Mouse (Mus musculus) limb, embryonic 12.5 days (tissue): ENCODE results near the gene Hacd4. TPM values are rescaled to one million over a fixed set of nuclear protein-coding genes. Genes with fewer than 3 reads are reported as not detected.

Experiments
- ATAC-seq: fragments of 200-750 bp; cut with Nextera tagmentation; 2 replicates; pipeline ENCODE4 v1.8.0; 2017; ENCODE audit warnings: low read depth, moderate TSS enrichment; ENCODE audit not compliant: insufficient number of reproducible peaks, insufficient read depth, low FRiP score, low TSS enrichment
- H3K27ac ChIP-seq: fragments of 300-500 bp; sonication (generic); 2 replicates; pipeline ENCODE4 v1.5.1; 2016; ENCODE audit warnings: mild to moderate bottlenecking, moderate library complexity
- H3K27me3 ChIP-seq: fragments of 300-500 bp; sonication (generic); 2 replicates; pipeline ENCODE4 v1.6.1; 2016; ENCODE audit warnings: mild to moderate bottlenecking, moderate library complexity
- H3K36me3 ChIP-seq: fragments of 300-500 bp; sonication (generic); 2 replicates; pipeline ENCODE4 v1.6.1; 2016; ENCODE audit warnings: mild to moderate bottlenecking, moderate library complexity
- H3K4me1 ChIP-seq: fragments of 300-500 bp; sonication (generic); replicated peaks from 2 replicates; pipeline ENCODE4 v1.6.1; 2016
- H3K4me2 ChIP-seq: fragments of 300-500 bp; sonication (generic); 2 replicates; pipeline ENCODE4 v1.6.1; 2016; ENCODE audit warnings: mild to moderate bottlenecking, moderate library complexity
- H3K4me3 ChIP-seq: fragments of 300-500 bp; sonication (generic); replicated peaks from 2 replicates; pipeline ENCODE4 v1.5.1; 2016; ENCODE audit warnings: mild to moderate bottlenecking
- H3K9ac ChIP-seq: fragments of 300-500 bp; sonication (generic); replicated peaks from 2 replicates; pipeline ENCODE4 v1.6.1; 2016; ENCODE audit warnings: mild to moderate bottlenecking, moderate library complexity
- H3K9me3 ChIP-seq: fragments of 300-500 bp; sonication (generic); 2 replicates; pipeline ENCODE4 v1.6.1; 2016; ENCODE audit warnings: mild to moderate bottlenecking, moderate library complexity
- WGBS: fragments of 180-500 bp; shearing (Covaris S2); methylation state at CpG from one replicate; pipeline ENCODE4 v1.1.7; 2016; 5-methylcytosine and 5-hydroxymethylcytosine counted together
- polyA plus RNA-seq: library from polyadenylated mRNA; unstranded; fragments of >200 nt; fragmentation: Nextera tagmentation; extraction: Ambion mirVana; gene quantifications from 2 replicates; pipeline ENCODE4 v1.2.1, GENCODE M21; 2016

Gene Hacd4
- polyA plus RNA-seq, 1 experiment from 2014 or later: 3.7 TPM

DNA sequence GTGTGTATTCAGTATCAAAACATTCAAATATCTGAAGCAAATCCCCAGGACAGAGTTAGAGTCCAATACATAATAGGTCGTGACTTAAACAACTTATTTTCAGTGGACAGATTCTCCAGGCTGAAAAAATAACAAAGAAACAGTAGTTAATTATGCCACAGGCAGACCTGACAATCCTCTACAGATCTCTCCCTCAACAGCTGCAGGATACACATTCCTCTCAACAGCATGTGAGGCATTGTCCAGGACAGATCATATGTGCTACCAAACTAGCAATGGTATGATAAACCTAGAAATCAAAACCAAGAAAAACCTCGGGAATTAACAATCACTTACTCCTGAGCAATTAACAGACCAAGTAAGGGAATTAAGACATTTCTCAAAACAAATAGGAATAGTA is 22.6 kb upstream of the Hacd4 start:
- Histone ChIP-seq H3K4me3 (no peak overlapping the region), H3K4me2 (no peak overlapping the region), H3K4me1 (0 out of 2 replicates have a peak, but pooled peaks cover 6% of the 10 kb centered on the region), H3K27ac (no peak overlapping the region), H3K9ac (no peak overlapping the region), H3K36me3 (no peaks in the 10 kb centered on the region), H3K9me3 (no peaks in the 10 kb centered on the region), H3K27me3 (no peaks in the 10 kb centered on the region)
- WGBS: 80% methylated on average over 2 of the region's 2 CpGs
- ATAC-seq: no peak

DNA sequence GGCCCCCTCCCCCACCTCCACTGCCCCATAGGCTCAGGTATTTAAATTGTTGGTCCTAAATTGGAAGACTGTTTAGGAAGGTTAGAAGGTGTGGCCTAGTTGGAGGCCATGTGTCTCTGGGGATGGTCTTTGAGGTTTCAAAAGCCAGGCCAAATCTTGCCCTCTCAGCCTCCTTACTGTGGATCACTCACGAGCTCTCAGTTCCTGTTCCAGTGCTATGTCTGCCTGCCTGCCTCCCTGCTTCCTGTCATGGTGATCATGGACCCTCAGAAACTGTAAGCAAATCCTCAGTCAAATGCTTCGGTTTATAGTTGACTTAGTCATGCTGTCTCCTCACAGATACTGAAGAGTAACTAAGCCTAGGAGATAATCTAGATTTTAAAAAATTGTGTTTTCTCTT is 19.9 kb upstream of the Hacd4 start:
- no peak overlapping the region for H3K27ac ChIP-seq
- H3K9me3 ChIP-seq: no peaks in the 10 kb centered on the region
- 0 out of 2 replicates have a peak, but pooled peaks cover 6% of the 10 kb centered on the region for H3K4me1 ChIP-seq
- no peak overlapping the region for H3K9ac ChIP-seq
- H3K4me3 ChIP-seq: no peak overlapping the region
- no peak overlapping the region for H3K4me2 ChIP-seq
- 79% methylated on average over 2 of the region's 2 CpGs for WGBS
- ATAC-seq: no peak
- no peaks in the 10 kb centered on the region for H3K27me3 ChIP-seq
- no peaks in the 10 kb centered on the region for H3K36me3 ChIP-seq

DNA sequence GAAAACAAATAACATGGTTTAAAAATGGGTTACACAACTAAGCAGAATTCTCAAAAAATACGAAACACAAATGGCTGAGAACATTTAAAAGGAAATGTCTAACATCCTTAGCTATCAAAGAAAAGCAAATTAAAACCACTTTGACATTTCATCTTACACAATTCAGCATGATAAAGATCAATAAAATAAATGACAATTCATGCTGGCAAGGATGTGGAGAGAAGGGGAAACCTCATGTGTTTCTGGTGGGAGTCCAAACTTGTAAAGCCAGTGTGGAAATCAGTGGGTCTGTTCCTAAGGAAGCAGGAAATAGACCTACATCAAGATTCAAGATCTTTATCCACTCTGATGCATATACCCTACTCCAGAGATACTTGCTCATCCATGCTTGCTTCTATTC is 19.4 kb upstream of the Hacd4 start:
- Histone ChIP-seq H3K4me1 (0 out of 2 replicates have a peak, but pooled peaks cover 2% of the 10 kb centered on the region), H3K36me3 (no peaks in the 10 kb centered on the region), H3K9me3 (no peaks in the 10 kb centered on the region), H3K27ac (no peak overlapping the region), H3K27me3 (no peaks in the 10 kb centered on the region), H3K4me3 (no peak overlapping the region), H3K4me2 (no peak overlapping the region), H3K9ac (no peak overlapping the region)
- ATAC-seq: no peak
- WGBS: 96% methylated on average over 1 of the region's 1 CpGs

DNA sequence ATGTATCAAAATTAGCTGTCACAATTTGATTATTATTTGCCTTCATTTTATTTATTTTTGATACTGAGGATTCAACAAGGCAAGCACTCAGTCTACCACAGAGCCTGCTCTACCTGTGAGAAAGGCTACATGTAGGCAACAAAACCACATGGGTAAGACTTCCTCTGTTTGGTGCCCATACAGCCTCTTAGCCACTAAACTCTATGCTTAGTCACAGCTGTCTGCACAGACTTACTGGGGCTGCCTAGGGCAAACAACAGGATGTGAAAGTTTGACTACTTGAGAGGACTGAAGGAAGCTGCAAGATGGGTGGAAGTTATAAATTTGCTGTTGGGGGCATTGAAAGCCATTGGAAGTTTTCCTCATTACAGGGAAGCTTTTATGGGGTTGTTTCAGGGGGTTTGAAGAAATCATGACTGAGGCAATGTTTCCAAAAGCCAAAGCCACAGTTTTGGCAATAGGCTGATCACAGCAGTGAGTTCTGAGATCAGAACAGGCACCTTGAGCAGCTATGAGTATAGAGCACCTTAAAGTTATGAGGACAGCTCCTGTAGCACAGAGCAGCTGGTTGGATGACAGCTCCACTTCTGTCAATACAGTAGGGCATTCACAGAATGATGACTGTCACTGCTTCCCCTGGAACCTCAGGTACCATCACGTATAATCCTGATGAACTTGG is 11.5 kb upstream of the Hacd4 start:
- Histone ChIP-seq H3K9ac (no peak overlapping the region), H3K27ac (no peak overlapping the region), H3K4me3 (no peak overlapping the region), H3K27me3 (no peaks in the 10 kb centered on the region), H3K36me3 (no peaks in the 10 kb centered on the region), H3K4me1 (no peaks in the 10 kb centered on the region), H3K4me2 (no peak overlapping the region), H3K9me3 (no peaks in the 10 kb centered on the region)
- WGBS: 92% methylated on average over 1 of the region's 1 CpGs
- no peak for ATAC-seq

DNA sequence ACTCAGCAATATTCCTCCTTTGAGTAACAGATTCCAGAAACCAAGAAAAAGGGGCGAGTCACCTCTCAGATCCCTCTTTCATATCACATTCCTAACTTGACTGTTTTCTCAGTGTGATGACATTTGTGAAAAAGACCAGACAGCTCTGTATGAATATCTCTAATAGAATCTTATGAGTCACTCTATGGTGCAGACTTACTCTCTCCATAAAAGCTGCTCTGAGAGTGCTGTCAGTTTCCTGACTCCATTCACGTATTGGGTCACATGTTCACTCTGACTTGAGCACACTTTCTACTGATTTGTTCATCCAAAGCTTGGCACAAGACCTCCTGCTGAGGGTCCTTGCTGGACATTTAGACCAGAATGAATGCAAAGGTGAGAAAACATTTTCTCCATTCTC is 10.2 kb upstream of the Hacd4 start:
- Histone ChIP-seq H3K4me1 (no peaks in the 10 kb centered on the region), H3K9ac (no peak overlapping the region), H3K27ac (no peak overlapping the region), H3K36me3 (no peaks in the 10 kb centered on the region), H3K27me3 (no peaks in the 10 kb centered on the region), H3K9me3 (no peaks in the 10 kb centered on the region), H3K4me3 (no peak overlapping the region), H3K4me2 (no peak overlapping the region)
- 73% methylated on average over 2 of the region's 2 CpGs for WGBS
- no peak for ATAC-seq

DNA sequence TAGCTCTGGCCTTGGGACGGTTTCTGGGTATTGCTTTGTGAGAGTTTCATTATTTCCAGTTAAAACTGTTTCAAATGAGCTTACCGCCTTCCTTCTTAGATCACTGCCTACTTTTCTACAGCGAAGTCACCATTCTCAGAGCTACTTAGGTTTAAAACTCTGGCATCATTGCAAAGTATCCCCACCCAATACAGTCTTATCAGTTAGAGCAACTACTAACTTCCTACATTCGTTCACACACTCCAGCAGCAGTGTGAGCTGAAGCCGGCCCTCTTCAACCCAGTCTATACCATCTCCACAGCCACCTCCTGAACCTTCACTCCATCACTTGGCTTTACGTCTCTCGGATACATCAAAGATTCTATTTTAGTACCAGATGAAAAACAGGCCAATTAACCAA is 2.1 kb upstream of the Hacd4 start:
- no peak for ATAC-seq
- H3K9ac ChIP-seq: no peak overlapping the region
- no peaks in the 10 kb centered on the region for H3K9me3 ChIP-seq
- H3K4me1 ChIP-seq: peaks cover 8% of the 10 kb centered on the region
- WGBS: 83% methylated on average over 7 of the region's 7 CpGs
- H3K4me3 ChIP-seq: no peak overlapping the region
- H3K36me3 ChIP-seq: no peaks in the 10 kb centered on the region
- H3K27me3 ChIP-seq: no peaks in the 10 kb centered on the region; the same call in 1 of the 2 replicates
- H3K4me2 ChIP-seq: no peak overlapping the region
- no peak overlapping the region for H3K27ac ChIP-seq

DNA sequence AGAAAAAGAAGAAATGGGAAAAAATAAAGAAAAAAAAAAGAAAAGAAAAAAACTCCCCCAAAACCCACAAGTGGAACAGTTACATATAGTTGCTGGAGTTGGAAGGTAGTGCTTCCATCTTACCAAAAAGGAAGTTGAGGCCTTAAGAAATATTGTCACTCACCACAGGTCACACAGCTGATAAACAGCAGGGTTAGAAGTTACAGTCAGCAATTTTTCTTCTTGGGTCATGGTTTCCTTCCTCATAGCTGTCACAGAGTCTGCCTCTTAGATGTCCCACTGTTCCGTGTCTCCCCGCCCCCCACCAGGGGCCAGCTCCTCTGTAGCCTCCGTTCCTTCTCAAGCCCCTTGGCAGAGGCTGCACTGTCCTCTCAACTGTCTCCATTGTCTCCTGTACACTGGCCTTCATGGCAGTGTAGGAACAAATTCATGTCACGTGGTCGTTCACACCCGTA is 968 bp upstream of the Hacd4 start:
- H3K4me3 ChIP-seq: no peak overlapping the region
- H3K4me2 ChIP-seq: no peak overlapping the region
- H3K27ac ChIP-seq: no peak overlapping the region
- ATAC-seq: no peak
- no peaks in the 10 kb centered on the region for H3K9me3 ChIP-seq
- H3K27me3 ChIP-seq: no peaks in the 10 kb centered on the region; the same call in 1 of the 2 replicates
- H3K4me1 ChIP-seq: peaks cover 8% of the 10 kb centered on the region
- no peak overlapping the region for H3K9ac ChIP-seq
- 85% methylated on average over 6 of the region's 6 CpGs for WGBS
- no peaks in the 10 kb centered on the region for H3K36me3 ChIP-seq

DNA sequence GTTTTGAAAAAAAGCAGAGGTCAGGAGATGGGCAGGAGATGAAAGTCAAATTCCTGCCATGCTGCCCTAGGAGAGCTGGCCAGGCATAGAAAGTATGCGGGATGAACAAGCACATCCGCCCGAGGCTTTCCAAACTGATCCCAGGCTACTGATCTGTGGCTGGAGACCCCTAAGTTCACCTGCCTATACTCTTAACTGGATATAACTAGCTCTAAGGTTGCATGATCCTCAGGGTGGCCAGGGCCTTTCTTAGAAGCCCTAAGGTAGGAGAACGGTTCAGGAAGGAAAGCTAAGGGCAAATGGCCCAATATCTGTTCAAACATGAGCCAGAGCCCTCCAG is 232 bp upstream of the Hacd4 start:
- no peak overlapping the region; the same call in 1 of the 2 replicates for H3K9ac ChIP-seq
- WGBS: 20% methylated on average over 4 of the region's 4 CpGs
- H3K27me3 ChIP-seq: no peaks in the 10 kb centered on the region; the same call in 1 of the 2 replicates
- no peaks in the 10 kb centered on the region for H3K36me3 ChIP-seq
- H3K9me3 ChIP-seq: no peaks in the 10 kb centered on the region
- no peak; the same call in 1 of the 2 replicates for ATAC-seq
- peak overlapping the region; percentile 74 for H3K4me2 ChIP-seq
- no peak overlapping the region for H3K27ac ChIP-seq
- peaks cover 8% of the 10 kb centered on the region for H3K4me1 ChIP-seq
- peak overlapping the region; percentile 44 for H3K4me3 ChIP-seq

DNA sequence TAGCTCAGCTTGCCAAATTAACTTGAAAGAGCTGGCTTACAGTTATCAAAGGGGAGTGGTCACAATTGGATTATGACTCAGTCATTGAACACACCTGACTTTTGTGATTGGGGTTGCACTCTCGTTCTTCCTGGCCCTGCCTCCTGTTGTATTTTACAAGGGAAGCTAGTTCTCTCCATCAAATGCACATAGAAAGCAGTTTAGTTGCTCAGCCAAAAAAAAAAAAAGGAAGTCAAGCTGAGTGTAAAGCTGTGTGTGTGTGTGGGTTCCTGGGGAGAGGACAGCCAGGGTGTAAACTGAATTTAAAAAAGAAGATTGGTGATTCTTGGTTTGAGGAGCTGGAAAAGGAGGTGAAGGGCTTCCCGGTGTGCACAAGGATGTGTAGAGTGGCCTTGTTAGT is 811 bp downstream of the Hacd4 start:
- Histone ChIP-seq H3K9me3 (no peaks in the 10 kb centered on the region), H3K27ac (no peak overlapping the region), H3K4me3 (peak overlapping the region; percentile 44; the same call in 1 of the 2 replicates), H3K4me2 (peak overlapping the region; percentile 74; the same call in 1 of the 2 replicates), H3K4me1 (peaks cover 8% of the 10 kb centered on the region), H3K27me3 (no peaks in the 10 kb centered on the region; the same call in 1 of the 2 replicates), H3K9ac (no peak overlapping the region), H3K36me3 (no peaks in the 10 kb centered on the region)
- 43% methylated on average over 2 of the region's 2 CpGs for WGBS
- ATAC-seq: no peak

DNA sequence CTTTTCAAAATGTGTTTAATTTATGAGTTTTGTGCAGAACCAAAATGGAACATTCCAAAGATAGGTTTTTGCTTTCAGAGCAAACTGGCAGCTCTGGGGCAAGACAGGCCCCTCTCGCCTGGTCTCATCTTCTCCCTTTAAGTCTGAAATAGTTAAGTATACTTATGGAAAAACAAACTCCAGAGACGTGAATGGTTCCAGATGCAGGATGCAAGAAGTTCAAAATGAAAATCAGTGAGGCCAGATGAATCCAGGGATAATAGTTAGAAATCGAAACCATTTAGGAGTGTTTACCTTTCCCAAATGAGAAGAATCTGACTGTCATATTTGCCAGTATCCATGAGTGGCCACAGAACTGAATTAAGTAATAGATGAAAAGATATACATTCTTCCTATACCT is 1.6 kb downstream of the Hacd4 start:
- Histone ChIP-seq H3K27ac (no peak overlapping the region), H3K4me2 (no peak overlapping the region), H3K4me3 (no peak overlapping the region), H3K4me1 (peaks cover 8% of the 10 kb centered on the region), H3K9ac (no peak overlapping the region), H3K36me3 (no peaks in the 10 kb centered on the region), H3K27me3 (no peaks in the 10 kb centered on the region; the same call in 1 of the 2 replicates), H3K9me3 (no peaks in the 10 kb centered on the region)
- no peak for ATAC-seq
- 66% methylated on average over 3 of the region's 3 CpGs for WGBS

DNA sequence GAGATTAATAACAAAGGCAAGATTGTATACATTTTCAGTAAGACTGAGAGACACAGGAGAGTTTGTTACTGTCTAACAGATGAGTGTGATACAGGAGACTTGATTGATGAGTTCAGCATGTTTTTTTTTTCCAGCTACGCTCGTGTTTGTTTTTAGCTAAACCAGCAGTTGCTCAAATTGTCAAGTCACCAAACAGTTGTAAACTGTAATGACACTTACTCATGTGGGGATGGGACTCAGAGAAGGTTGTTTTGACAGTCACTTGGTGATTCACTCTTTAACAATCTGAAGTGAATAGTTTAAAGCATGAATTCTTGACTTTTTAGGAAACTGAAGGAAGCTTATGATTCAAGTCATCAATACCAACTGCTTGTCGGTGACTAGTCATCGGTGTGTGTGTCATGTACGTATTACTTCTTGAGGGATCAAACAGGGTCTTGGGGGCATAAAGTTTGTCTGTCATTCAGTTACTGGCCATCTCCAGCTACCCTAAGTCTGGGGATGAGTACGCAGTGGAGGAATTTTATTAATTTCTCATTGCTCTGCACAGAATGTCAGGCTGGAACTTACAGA is 2.0 kb downstream of the Hacd4 start:
- no peak overlapping the region for H3K9ac ChIP-seq
- no peaks in the 10 kb centered on the region; the same call in 1 of the 2 replicates for H3K27me3 ChIP-seq
- no peak overlapping the region for H3K27ac ChIP-seq
- no peaks in the 10 kb centered on the region for H3K36me3 ChIP-seq
- 70% methylated on average over 6 of the region's 6 CpGs for WGBS
- no peak overlapping the region for H3K4me2 ChIP-seq
- no peak for ATAC-seq
- H3K9me3 ChIP-seq: no peaks in the 10 kb centered on the region
- H3K4me3 ChIP-seq: no peak overlapping the region
- H3K4me1 ChIP-seq: peaks cover 8% of the 10 kb centered on the region
